Mouse (Mus musculus) heart, adult 18-20 months (tissue): ENCODE measurements around the gene Ccl28. TPM values are rescaled to one million over a fixed set of nuclear protein-coding genes. Genes with fewer than 3 reads are reported as not detected.
A peak's percentile ranks its signal among the peaks of the same experiment; 100 is the strongest.
"Not testable (repeated sequence)": the region's sequence is repeated elsewhere in the genome, so short reads cannot be mapped to it uniquely, and the experiment has no call there.

Source experiments
- DNase-seq, 2 experiments: peaks; one replicate each; pipeline ENCODE4 v3.0.0; 2021 to 2022; ENCODE audit warnings: mixed read lengths in 1 of 2
- total RNA-seq, 2 experiments: library from RNA; stranded (reverse); gene quantifications; 2 replicates each; pipeline ENCODE4 v1.2.3; 2021

The Ccl28 gene
- total RNA-seq, 2 experiments from 2014 or later: 0.44 TPM; not detected in 1

- no peak for DNase-seq
Measured at GRCm38 (mm10) chr13:119648891-119649698, 25.5 kb downstream of the Ccl28 start.

DNA sequence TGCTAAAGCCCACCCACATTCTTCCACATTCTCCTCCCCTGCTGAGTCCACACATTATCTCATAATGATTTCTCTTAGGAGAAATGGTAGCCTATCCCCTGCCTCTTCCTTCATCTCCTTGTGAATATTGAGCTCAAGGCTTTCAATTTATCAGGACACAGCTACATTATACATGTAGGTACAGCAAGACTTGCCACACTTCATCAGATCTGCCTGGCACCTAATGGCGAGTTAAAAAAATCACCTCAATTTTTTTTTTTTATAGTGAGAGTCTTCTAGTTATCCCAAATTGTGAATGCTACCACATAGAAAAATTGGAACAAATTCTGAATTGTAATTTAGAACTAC is 26.1 kb downstream of the Ccl28 start:
- no peak for DNase-seq

GRCm38 (mm10) chr13:119654734-119655133 is 31.1 kb downstream of the Ccl28 start:
- DNase-seq: no peak

GRCm38 (mm10) chr13:119656246-119656645 is 32.6 kb downstream of the Ccl28 start:
- no peak for DNase-seq

DNA sequence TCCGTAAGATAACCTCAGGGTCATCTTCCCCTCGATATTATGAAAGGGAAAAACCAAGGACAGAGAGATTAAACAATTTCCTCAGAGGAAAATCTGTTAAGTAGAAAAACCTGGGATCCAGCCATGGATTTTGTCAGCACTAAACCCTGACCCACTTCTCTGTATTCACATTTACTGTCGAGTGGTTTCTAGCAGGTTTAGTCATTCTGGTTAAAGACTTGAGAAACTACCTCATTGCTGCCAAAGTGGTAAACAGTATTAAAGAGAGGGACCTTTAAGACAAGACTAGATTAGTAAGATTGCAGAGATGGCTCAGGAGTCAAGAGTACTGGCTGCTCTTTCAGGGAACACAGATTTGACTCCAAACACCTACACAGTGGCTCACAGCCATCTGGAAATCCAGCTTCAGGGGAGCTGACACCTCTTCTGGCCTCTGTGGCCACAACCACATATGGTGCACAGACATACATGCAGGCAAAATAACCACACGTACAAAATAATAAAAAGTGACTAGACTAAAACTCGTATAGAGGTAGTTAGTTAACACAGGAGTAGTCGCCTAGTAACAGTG is 33.3 kb downstream of the Ccl28 start:
- DNase-seq: no peak

DNA sequence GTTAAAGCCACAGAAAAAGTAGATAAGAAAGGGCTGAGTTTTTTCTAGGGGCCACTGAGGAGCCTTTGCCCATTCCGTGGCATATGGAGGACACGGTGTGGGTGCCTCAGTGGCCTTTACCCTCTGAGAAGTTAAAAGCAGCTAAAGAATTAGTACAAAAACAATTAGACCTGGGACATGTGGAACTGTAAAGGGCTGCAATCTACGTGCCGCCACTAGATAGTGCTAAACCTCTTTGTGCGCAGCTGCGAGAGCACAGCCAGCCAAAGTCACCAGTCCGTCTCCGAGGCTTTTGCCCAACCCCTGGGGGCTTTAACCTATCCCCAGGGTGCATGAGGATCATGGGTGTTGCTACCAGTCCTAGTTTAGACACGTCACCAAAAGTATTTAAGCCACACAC is 37.8 kb downstream of the Ccl28 start:
- DNase-seq: peak; percentile 6 to 26

GRCm38 (mm10) chr13:119678794-119679193 is 55.2 kb downstream of the Ccl28 start:
- DNase-seq: no peak

- no peak for DNase-seq
Measured at GRCm38 (mm10) chr13:119679721-119680120, 56.1 kb downstream of the Ccl28 start.

- DNase-seq: no peak
Measured at GRCm38 (mm10) chr13:119681161-119681560, 57.5 kb downstream of the Ccl28 start.

DNA sequence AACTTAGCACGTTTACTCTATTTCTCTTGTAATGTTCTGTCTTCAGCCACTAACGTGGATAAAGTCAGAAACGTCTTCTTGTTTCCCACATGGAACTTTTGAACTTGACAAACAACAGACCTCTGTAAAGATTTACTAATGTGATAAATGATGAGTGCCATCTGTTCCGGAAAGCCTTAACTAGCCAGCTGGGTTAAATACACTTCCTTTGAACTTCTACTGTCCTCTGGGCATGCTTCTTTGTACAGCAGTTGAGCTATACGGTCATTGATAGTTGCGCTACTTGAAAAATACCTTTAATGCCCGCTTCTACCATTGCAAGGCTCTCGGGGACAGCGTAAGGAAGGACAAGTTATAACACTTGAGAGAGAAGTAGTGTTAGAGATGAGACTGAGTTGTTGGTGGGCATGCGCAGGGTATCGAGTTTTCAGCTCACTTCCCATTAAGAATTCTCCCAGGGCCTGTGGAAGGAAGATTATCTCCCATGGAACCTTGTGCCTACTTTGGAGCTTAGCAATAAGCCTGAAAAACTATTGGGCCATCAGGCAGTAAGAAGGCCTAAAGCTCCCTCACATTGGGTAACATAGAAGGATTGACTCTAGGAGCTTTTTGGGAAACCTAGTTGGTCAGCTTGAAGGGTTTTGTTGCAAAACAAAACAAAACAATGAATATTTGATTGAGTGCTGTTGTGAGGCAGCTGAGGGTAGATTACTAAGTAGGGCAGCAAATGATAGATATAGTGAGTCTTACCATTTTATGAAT is 61.0 kb downstream of the Ccl28 start:
- DNase-seq: no peak

- no peak for DNase-seq
Measured at GRCm38 (mm10) chr13:119689709-119690038, 66.1 kb downstream of the Ccl28 start.

GRCm38 (mm10) chr13:119690039-119690728 is 66.6 kb downstream of the Ccl28 start, which contains the start of gene Hmgcs1:
Gene Hmgcs1, plus strand, starts transcription at chr13:119690379.
- peak; percentile 98 to 100 for DNase-seq

DNA sequence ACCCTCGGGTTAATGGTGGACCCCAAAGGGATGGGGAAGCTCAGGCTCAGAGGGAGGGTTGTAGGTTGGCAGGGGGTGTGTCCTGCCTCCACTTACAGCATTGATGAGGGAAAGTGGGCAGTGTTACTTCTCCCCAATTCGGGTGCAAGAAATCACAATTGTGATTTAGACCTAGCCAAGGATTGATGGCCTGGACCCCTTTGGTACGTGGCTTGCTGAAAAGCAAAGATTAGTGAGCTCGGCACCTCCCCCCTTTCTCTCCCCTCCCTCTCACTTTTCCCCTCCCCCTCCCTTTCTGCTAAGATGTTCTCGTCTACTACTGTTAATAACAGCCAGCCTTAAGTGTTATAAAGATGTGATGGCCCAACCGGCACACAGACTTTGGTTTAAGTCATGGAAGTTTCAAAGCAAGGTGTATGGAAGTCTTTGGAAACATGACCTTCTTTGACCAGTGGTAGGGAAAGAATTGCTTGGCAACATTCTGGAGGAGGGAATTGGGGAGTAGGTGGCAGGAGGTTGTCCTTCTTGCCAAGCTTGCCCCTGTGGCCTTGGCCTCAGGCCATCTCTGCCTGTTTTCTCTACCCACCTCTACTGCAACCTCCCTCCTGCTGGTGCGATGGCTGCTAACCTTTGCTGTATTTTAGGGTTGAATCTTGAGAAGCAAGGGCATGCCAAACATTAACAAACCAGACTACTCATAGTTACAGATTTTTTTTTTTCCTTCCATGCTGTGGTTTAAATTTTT is 67.4 kb downstream of the Ccl28 start:
- DNase-seq: no peak

- not testable (repeated sequence) for DNase-seq
Measured at GRCm38 (mm10) chr13:119691958-119692357, 68.3 kb downstream of the Ccl28 start.

- DNase-seq: no peak
Measured at GRCm38 (mm10) chr13:119695676-119696075, 72.1 kb downstream of the Ccl28 start.

DNA sequence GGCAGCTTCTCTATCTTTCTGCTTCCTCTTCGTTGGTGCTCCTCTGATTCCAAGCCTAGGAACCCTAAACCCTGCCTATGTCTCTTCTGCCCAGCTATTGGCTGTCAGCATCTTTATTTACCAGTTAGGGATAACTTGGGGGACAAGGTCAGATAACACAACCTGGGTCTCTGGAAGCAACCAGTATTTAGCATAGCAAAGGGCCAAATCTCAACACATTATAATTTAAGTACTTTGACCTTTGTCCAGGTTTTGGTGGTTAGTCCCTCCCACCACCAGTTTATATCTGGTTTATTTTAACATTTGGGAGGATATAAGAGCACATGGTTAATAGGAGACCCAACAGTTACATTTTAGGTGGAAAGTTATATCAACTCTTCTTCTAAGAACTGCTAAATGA is 72.9 kb downstream of the Ccl28 start:
- no peak for DNase-seq

DNA sequence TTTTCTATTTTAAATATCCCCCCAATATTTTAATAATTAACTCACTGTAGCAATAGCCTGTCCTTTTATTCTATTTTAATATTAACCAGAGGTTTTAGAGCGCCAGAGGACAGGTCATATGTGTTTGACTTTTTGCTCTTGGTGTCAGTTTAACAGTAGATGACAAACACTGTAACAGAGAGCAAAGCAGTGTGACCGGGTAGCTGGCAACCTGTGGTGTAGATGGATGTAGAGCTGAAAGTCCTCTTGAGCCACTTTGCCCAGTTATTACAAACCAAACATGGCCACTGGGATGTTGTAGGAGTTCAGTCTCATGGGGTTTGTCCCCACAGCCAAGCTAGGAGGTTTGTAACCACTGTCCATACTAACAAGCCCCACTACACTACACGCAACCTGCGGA is 74.8 kb downstream of the Ccl28 start:
- DNase-seq: no peak

Other genes starting within 250 kb of the Ccl28 start
- gene Paip1, start 195.2 kb upstream of the Ccl28 start, total RNA-seq: 100 to 1,000 TPM; 117 to 118 TPM
- gene 4833420G17Rik, start 161.1 kb upstream of the Ccl28 start, total RNA-seq: 1 to 10 TPM; 5.6 to 9.2 TPM
- gene Tmem267, start 135.8 kb upstream of the Ccl28 start, total RNA-seq: 10 to 100 TPM; 16.1 to 20.4 TPM
- gene 3110070M22Rik, start 135.4 kb upstream of the Ccl28 start, total RNA-seq: 1 to 10 TPM; 1.0 to 1.4 TPM
- 10 to 100 TPM; 36.7 to 38.5 TPM for gene Hmgcs1, start 66.6 kb downstream of the Ccl28 start, total RNA-seq
- gene Nim1k, start 132.1 kb downstream of the Ccl28 start, total RNA-seq: 1 to 10 TPM in 1 of 2 experiments, under 1 TPM in 1; 0.98 to 1.4 TPM
- 10 to 100 TPM; 19.6 to 19.8 TPM for gene Zfp131, start 167.1 kb downstream of the Ccl28 start, total RNA-seq
- gene AF067063, start 206.4 kb downstream of the Ccl28 start, total RNA-seq: not detected
- gene D13Ertd608e, start 212.2 kb downstream of the Ccl28 start, total RNA-seq: not detected